Mouse (Mus musculus): ENCODE measurements around the gene Xrcc5. TPM values are rescaled to one million over a fixed set of nuclear protein-coding genes. Genes with fewer than 3 reads are reported as not detected.

Gene Xrcc5
- total RNA-seq, 2 experiments from 2014 or later: 2.1 to 3.1 TPM

GRCm38 (mm10) chr1:72432579-72432978 is 125.4 kb downstream of the Xrcc5 start:
- ATAC-seq (replicated peaks; ENCODE audit: low FRiP score, poor library complexity, severe bottlenecking): no peak

GRCm38 (mm10) chr1:72434510-72434909 is 127.3 kb downstream of the Xrcc5 start:
- no peak for ATAC-seq (replicated peaks; ENCODE audit: low FRiP score, poor library complexity, severe bottlenecking)

GRCm38 (mm10) chr1:72436967-72437366 is 129.7 kb downstream of the Xrcc5 start:
- no peak for ATAC-seq (replicated peaks; ENCODE audit: low FRiP score, poor library complexity, severe bottlenecking)

GRCm38 (mm10) chr1:72439146-72439545 is 131.9 kb downstream of the Xrcc5 start:
- ATAC-seq (replicated peaks; ENCODE audit: low FRiP score, poor library complexity, severe bottlenecking): no peak

GRCm38 (mm10) chr1:72442747-72443146 is 135.5 kb downstream of the Xrcc5 start:
- no peak for ATAC-seq (replicated peaks; ENCODE audit: low FRiP score, poor library complexity, severe bottlenecking)

Other genes with a start within 250 kb of the Xrcc5 start
- gene Mreg, start 95.1 kb upstream of the Xrcc5 start, total RNA-seq (2015; ENCODE audit: low replicate concordance): 1.4 TPM in 1 of 2 replicates, not detected in the other
- gene Mreg, start 95.1 kb upstream of the Xrcc5 start, total RNA-seq (2017; ENCODE audit: low replicate concordance): 0.39 TPM in 1 of 2 replicates, not detected in the other
- 1.7 TPM in 1 of 2 replicates, not detected in the other for gene Pecr, start 23.1 kb upstream of the Xrcc5 start, total RNA-seq (2015; ENCODE audit: low replicate concordance)
- gene Pecr, start 23.1 kb upstream of the Xrcc5 start, total RNA-seq (2017; ENCODE audit: low replicate concordance): 1.4 TPM in 1 of 2 replicates, not detected in the other
- gene Tmem169, start 23.1 kb upstream of the Xrcc5 start, total RNA-seq (2015; ENCODE audit: low replicate concordance): not detected in 2 replicates
- gene Tmem169, start 23.1 kb upstream of the Xrcc5 start, total RNA-seq (2017; ENCODE audit: low replicate concordance): not detected in 2 replicates
- not detected in 2 replicates for gene March4, start 229.5 kb downstream of the Xrcc5 start, total RNA-seq (2015; ENCODE audit: low replicate concordance)
- not detected in 2 replicates for gene March4, start 229.5 kb downstream of the Xrcc5 start, total RNA-seq (2017; ENCODE audit: low replicate concordance)